Mouse (Mus musculus): ENCODE measurements around the gene Adgrg5.

Gene Adgrg5

DNA sequence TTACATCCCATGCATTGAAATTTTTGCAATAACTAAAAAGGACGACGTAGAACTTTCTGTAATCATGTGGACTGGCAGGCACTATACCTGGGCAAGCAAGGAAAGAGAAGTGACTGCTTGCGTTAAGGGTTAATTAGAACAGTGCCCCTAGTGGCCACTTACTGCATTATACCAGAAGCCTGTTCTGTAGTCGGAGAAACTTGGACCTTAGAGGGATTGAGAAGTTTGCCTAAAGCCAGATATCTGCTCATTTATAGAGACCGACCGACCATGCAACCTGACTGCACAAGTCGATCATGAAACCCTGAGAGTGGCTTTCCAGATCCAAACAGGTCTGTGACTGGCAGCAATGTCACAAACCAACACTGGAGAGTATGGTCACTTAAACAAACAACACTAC, 43.1 kb downstream of the Adgrg5 start:
- peak in 1 of 2 experiments; percentile 61 for DNase-seq (ENCODE audit: inconsistent age in 2 of 2, low spot score in 1 of 2)

DNA sequence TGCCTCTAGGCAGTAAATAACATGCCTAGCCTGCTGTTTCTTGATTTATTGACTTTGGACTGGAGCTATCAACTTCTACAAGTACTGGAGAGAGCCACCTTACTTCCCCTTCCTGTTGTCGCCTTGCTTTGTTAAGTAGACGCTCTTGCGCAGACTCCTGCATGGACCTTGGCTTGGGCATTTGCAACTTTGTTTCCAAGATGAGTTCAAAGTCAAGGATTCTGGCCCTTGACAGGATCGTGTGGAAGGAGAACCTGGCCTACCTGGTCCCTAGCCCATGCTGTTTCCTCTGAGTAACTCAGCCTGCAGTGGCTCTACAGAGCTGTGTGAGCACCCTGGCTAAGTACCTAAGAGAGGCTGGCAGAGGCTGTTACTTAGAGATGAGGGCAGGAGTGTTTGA, 43.6 kb downstream of the Adgrg5 start:
- DNase-seq (ENCODE audit: inconsistent age in 2 of 2, low spot score in 1 of 2) = no peak

GRCm38 (mm10) chr8:94967554-94967953, 44.1 kb downstream of the Adgrg5 start:
- peak; percentile 92 to 96 for DNase-seq (ENCODE audit: inconsistent age in 2 of 2, low spot score in 1 of 2)

DNA sequence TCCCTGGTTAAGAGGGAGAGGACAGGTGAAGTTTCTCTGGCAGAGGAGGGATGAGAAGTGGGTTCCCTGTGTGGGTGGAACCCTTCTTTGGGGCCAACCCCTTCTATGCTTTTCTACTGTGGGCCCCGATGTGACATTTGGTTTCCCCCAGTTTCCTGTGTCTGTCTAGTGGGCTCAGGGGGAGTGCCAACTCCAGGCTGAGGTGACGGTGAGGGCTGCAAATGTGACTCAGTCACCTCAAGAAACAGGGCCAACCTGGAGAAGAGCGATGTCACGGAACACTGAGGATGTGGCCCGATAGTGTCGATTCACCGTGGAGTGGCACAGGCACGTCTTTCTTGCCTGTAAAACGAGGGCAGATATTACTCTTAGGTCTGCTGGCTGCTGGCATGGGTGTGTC, 49.8 kb downstream of the Adgrg5 start:
- no peak for DNase-seq (ENCODE audit: inconsistent age in 2 of 2, low spot score in 1 of 2)

DNA sequence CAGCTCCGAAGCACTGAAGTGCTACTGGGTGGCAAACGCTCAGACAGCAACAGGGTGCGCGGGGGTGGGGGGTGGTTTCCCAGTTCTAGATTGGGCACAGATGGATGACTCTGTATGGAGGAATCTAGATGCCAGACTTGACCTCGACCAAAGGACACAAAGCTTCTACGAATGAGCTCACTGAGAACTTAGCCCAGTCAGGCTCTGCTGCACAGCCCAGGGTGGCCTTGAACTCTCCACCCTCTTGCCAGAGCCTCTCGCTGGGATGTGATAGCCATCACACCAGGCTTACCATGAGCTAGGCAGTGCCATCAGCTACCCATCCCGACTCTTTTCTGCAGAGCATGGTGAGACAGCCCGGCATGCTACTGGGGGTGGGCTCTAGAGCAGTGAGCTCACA, 50.3 kb downstream of the Adgrg5 start:
- peak; percentile 51 to 76 for DNase-seq (ENCODE audit: inconsistent age in 2 of 2, low spot score in 1 of 2)

DNA sequence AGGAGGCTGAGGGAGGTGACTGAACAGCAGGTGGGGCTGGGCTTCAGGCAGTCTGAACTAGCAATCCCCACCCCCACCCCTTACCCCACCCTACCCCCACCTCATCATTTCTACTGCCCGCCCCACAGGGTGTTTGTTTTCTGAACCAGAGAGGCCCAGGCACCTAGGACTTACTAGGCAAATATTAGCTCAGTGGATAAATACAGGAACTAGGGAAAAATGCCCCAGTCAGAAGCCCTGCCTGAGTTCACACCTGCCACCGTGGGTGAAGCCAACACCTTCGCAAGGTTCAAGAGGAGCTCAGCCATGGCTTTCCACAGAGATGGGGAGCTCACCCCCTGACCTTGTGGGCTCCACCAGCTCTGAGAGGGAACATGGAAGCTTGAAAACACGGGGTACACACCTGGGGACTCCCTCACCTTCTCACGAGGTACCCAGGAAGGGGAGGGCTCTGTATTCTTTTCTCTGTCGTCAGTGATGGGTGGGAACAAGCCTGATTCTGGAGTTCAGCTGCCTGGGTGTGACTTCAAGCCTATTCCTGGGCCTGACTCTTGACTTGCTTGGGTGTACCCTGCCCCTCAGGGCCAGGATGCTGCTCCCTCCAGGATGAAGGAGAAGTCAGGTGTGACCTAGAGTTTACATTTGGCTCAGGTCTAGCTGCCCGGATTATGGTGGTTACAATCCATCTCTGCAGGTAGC, 51.1 kb downstream of the Adgrg5 start, which contains the start of gene Adgrg1:
Adgrg1 (plus strand) TSS at position 285 of the 699 bp plus-strand sequence.
- no peak for DNase-seq (ENCODE audit: inconsistent age in 2 of 2, low spot score in 1 of 2)

GRCm38 (mm10) chr8:94976651-94977417, 53.3 kb downstream of the Adgrg5 start:
- DNase-seq (ENCODE audit: inconsistent age in 2 of 2, low spot score in 1 of 2) = no peak

DNA sequence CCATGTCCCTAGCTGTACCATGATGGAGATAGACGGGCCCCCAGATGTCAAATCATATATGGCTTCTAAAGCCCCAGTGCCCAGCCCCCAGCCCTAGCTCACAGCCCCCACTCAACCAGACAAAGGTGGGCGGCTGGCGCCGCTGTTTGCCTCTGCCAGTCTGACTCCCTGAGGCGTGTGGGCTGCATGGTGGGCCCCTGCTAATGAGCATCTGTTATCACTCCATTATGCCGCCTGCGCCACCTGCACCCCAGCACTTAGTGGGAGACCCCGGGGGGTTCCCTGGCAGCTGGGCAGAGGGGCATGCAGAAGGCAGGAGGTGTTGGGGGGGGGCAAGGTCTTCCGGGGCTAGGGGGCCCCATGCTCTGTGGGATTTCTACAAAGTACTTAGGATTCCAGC, 54.6 kb downstream of the Adgrg5 start:
- DNase-seq (ENCODE audit: inconsistent age in 2 of 2, low spot score in 1 of 2) = no peak

- no peak for DNase-seq (ENCODE audit: inconsistent age in 2 of 2, low spot score in 1 of 2)
Measured at GRCm38 (mm10) chr8:94978593-94979319, 55.3 kb downstream of the Adgrg5 start.

DNA sequence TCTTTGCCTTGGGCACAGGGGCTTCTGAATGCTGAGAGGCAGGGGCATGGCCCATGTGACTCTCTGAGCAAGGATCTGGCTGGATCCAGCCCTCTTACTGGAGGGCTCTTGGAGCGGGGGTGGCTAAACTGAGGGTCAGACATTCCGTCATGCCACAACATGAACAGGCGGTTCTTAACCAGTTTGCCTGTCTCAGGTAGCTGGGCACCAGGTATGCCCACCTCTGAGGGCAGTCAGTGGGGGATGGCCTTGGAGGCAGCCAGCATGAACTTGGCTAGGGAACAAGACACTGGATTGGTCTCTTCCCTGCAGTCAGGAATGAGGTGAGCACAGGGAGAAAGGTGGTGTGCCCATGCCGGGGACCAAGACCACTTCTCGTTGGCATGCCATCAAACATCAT, 56.7 kb downstream of the Adgrg5 start:
- no peak for DNase-seq (ENCODE audit: inconsistent age in 2 of 2, low spot score in 1 of 2)

- DNase-seq (ENCODE audit: inconsistent age in 2 of 2, low spot score in 1 of 2) = peak in 1 of 2 experiments; percentile 28
Measured at GRCm38 (mm10) chr8:94980976-94981375, 57.5 kb downstream of the Adgrg5 start.

- no peak for DNase-seq (ENCODE audit: inconsistent age in 2 of 2, low spot score in 1 of 2)
Measured at GRCm38 (mm10) chr8:94981848-94982247, 58.4 kb downstream of the Adgrg5 start.

DNA sequence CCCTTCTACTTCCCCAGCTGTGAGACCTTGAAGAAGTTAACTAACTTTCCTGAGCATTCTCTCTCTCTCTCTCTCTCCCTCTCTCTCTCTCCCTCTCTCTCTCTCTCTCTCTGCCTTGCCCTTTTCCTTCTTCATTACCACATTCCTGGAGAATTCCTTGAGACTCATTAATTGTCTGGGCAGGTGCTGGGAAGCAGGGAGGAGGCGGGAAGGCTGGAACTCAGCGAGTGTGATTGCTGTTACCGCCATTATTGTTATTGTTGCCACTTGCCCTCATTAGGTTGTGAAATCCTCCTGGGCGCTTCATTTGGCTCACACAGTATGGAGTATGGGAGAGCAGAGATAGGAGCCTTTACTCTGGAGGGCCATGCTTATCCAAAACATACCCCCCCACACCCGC, 59.7 kb downstream of the Adgrg5 start:
- DNase-seq (ENCODE audit: inconsistent age in 2 of 2, low spot score in 1 of 2) = no peak

- DNase-seq (ENCODE audit: inconsistent age in 2 of 2, low spot score in 1 of 2) = peak; percentile 83 to 86
Measured at GRCm38 (mm10) chr8:94983881-94984516, 60.5 kb downstream of the Adgrg5 start.

- peak; percentile 41 to 49 for DNase-seq (ENCODE audit: inconsistent age in 2 of 2, low spot score in 1 of 2)
Measured at GRCm38 (mm10) chr8:94985023-94985422, 61.5 kb downstream of the Adgrg5 start.

DNA sequence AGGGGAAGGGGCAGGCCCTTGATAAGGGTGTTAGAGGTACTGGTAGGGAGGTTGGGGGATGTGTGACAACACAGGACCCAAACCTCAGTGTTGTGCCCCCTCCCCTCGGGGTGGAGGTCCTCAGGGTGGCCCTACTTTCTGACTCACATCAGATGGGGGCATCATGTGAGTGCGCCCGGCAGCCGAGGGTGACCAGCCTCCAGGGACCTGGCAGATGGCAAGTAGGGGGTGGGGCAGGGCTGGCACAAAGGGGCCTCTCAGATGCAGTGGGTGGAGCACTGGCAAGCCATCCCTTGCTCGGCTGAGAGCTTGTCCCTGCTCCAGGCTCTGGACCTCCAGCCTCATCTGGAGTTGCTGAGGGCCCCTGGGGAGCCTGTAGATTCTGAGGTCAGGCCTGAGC, 63.2 kb downstream of the Adgrg5 start:
- peak in 1 of 2 experiments; percentile 39 for DNase-seq (ENCODE audit: inconsistent age in 2 of 2, low spot score in 1 of 2)

DNA sequence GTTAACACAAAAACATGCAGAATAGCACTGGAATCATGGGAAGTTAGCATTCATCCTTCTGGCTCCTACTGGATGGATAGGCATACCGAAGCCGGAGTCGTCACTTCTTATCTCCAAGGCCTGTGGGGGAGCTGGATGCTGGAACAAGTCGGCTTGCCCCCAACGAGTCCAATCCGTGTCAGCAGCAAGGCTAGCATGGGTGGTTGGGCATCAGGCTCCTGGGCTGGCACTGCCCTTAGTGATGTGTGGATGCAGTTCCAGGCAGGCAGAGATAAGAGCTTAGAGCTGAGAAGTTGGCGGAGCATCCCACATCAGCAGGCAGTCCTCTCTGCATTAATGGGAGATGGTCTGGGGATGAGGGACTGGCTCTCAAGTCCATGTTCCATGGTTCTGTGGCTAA, 64.1 kb downstream of the Adgrg5 start:
- no peak for DNase-seq (ENCODE audit: inconsistent age in 2 of 2, low spot score in 1 of 2)

- DNase-seq (ENCODE audit: inconsistent age in 2 of 2, low spot score in 1 of 2) = no peak
Measured at GRCm38 (mm10) chr8:94988619-94989018, 65.1 kb downstream of the Adgrg5 start.

- no peak for DNase-seq (ENCODE audit: inconsistent age in 2 of 2, low spot score in 1 of 2)
Measured at GRCm38 (mm10) chr8:94989711-94990110, 66.2 kb downstream of the Adgrg5 start.

- no peak for DNase-seq (ENCODE audit: inconsistent age in 2 of 2, low spot score in 1 of 2)
Measured at GRCm38 (mm10) chr8:94990598-94991453, 67.3 kb downstream of the Adgrg5 start.
